Mouse (Mus musculus) heart, embryonic 11.5 days (tissue): ENCODE measurements around the gene Tnrc18. TPM values are rescaled to one million over a fixed set of nuclear protein-coding genes. Genes with fewer than 3 reads are reported as not detected.

Experiments used
- ATAC-seq: fragments of 200-750 bp; cut with Nextera tagmentation; replicated peaks from 2 replicates; pipeline ENCODE4 v1.8.0; 2017; ENCODE audit warnings: moderate library complexity; ENCODE audit not compliant: insufficient number of reproducible peaks, low FRiP score, low TSS enrichment
- H3K27ac ChIP-seq: fragments of 300-500 bp; sonication (generic); 2 replicates; pipeline ENCODE4 v1.5.1; 2014; ENCODE audit warnings: mild to moderate bottlenecking, low read depth, low read length
- H3K27me3 ChIP-seq: fragments of 300-500 bp; sonication (generic); 2 replicates; pipeline ENCODE4 v1.6.1; 2014; ENCODE audit warnings: mild to moderate bottlenecking, low read length, mixed read lengths; ENCODE audit not compliant: control insufficient read depth, insufficient read depth
- H3K36me3 ChIP-seq: fragments of 300-500 bp; sonication (generic); 2 replicates; pipeline ENCODE4 v1.6.1; 2014; ENCODE audit warnings: mild to moderate bottlenecking, low read length, moderate library complexity, mixed read lengths; ENCODE audit not compliant: control insufficient read depth, insufficient read depth
- H3K4me1 ChIP-seq: fragments of 300-500 bp; sonication (generic); 2 replicates; pipeline ENCODE4 v1.6.1; 2014; ENCODE audit warnings: low read length; ENCODE audit not compliant: control insufficient read depth, insufficient read depth
- H3K4me2 ChIP-seq: fragments of 300-500 bp; sonication (generic); 2 replicates; pipeline ENCODE4 v1.6.1; 2014; ENCODE audit warnings: mild to moderate bottlenecking, moderate library complexity
- H3K4me3 ChIP-seq: fragments of 300-500 bp; sonication (generic); 2 replicates; pipeline ENCODE4 v1.5.1; 2014; ENCODE audit warnings: low read depth, low read length
- H3K9ac ChIP-seq: fragments of 300-500 bp; sonication (generic); 2 replicates; pipeline ENCODE4 v1.6.1; 2014; ENCODE audit warnings: mild to moderate bottlenecking, low read depth, low read length, moderate library complexity
- H3K9me3 ChIP-seq: fragments of 300-500 bp; sonication (generic); replicated peaks from 2 replicates; pipeline ENCODE4 v1.6.1; 2016; ENCODE audit warnings: low read length; ENCODE audit not compliant: control insufficient read depth
- WGBS: fragments of 180-500 bp; shearing (Covaris S2); extraction: QIAGEN DNeasy Blood & Tissue Kit; methylation state at CpG from one replicate; pipeline ENCODE4 v1.1.7; 2014; ENCODE audit not compliant: insufficient replicate concordance; 5-methylcytosine and 5-hydroxymethylcytosine counted together
- polyA plus RNA-seq: library from polyadenylated mRNA; unstranded; fragments of >200 nt; fragmentation: Nextera tagmentation; extraction: Ambion mirVana; gene quantifications from 2 replicates; pipeline ENCODE4 v1.2.1, GENCODE M21; 2014

Tnrc18 gene
- 23.5 and 24.4 TPM in 2 replicates for polyA plus RNA-seq

GRCm38 (mm10) chr5:142817524-142818434 lies at the start of gene Tnrc18:
TSS of gene Tnrc18 (minus strand) at chr5:142817662.
- peak; percentile 65 for ATAC-seq
- Histone ChIP-seq H3K9ac (peak within 1 kb of the TSS; percentile 100), H3K27ac (peak within 1 kb of the TSS; percentile 100), H3K4me1 (peaks cover 8% of the 10 kb centered on the region), H3K9me3 (no peaks in the 10 kb centered on the region), H3K4me3 (peak within 1 kb of the TSS; percentile 97), H3K36me3 (peaks cover 3% of the 10 kb centered on the region; the same call in 1 of the 2 replicates), H3K4me2 (peak within 1 kb of the TSS; percentile 99), H3K27me3 (no peaks in the 10 kb centered on the region)
- WGBS = under 1% methylated on average over 55 of the region's 56 CpGs

- H3K4me2 ChIP-seq = peak overlapping the region; percentile 16; the same call in 1 of the 2 replicates
- ATAC-seq = no peak
- H3K27ac ChIP-seq = no peak overlapping the region
- no peak overlapping the region for H3K4me3 ChIP-seq
- H3K27me3 ChIP-seq = no peaks in the 10 kb centered on the region
- H3K36me3 ChIP-seq = no peaks in the 10 kb centered on the region; the same call in 1 of the 2 replicates
- peaks cover 3% of the 10 kb centered on the region; the same call in 1 of the 2 replicates for H3K4me1 ChIP-seq
- 0 out of 2 replicates have a peak overlapping the region, but pooled peaks have one; percentile 22 for H3K9ac ChIP-seq
- 50% methylated on average over 16 of the region's 16 CpGs for WGBS
- peaks cover 3% of the 10 kb centered on the region; the same call in 1 of the 2 replicates for H3K9me3 ChIP-seq
These were observed 40.3 kb upstream of the Tnrc18 start for GRCm38 (mm10) chr5:142857763-142858229.

GRCm38 (mm10) chr5:142856408-142856807 lies 38.9 kb upstream of the Tnrc18 start:
- Histone ChIP-seq H3K27ac (no peak overlapping the region), H3K4me2 (no peak overlapping the region), H3K9ac (no peak overlapping the region), H3K36me3 (no peaks in the 10 kb centered on the region; the same call in 1 of the 2 replicates), H3K27me3 (no peaks in the 10 kb centered on the region), H3K4me1 (peaks cover 3% of the 10 kb centered on the region; the same call in 1 of the 2 replicates), H3K9me3 (peaks cover 3% of the 10 kb centered on the region; the same call in 1 of the 2 replicates), H3K4me3 (no peak overlapping the region)
- 73% methylated on average over 4 of the region's 4 CpGs for WGBS
- ATAC-seq = no peak

DNA sequence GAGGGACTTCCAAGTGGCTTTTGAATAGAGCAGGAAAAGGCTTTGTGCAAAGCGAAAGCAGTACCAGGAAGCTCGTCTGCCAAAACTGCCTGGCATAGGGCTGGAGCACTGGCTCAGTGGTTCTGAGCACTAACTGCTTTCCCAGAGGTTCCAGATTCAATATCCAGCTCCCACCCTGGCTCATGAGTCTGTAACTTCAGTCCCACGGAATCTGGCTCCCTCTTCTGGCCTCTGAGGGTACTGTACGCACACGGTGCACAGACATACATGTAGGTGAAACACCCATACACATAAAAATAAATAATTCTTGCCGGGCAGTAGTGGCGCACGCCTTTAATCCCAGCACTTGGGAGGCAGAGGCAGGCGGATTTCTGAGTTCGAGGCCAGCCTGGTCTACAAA lies 37.4 kb upstream of the Tnrc18 start:
- WGBS = 71% methylated on average over 10 of the region's 10 CpGs
- H3K9ac ChIP-seq = no peak overlapping the region
- no peak overlapping the region for H3K27ac ChIP-seq
- peaks cover 3% of the 10 kb centered on the region; the same call in 1 of the 2 replicates for H3K9me3 ChIP-seq
- H3K36me3 ChIP-seq = no peaks in the 10 kb centered on the region; the same call in 1 of the 2 replicates
- no peak for ATAC-seq
- H3K27me3 ChIP-seq = no peaks in the 10 kb centered on the region
- H3K4me3 ChIP-seq = no peak overlapping the region
- no peak overlapping the region for H3K4me2 ChIP-seq
- H3K4me1 ChIP-seq = peaks cover 3% of the 10 kb centered on the region; the same call in 1 of the 2 replicates

GRCm38 (mm10) chr5:142853585-142853984 lies 36.1 kb upstream of the Tnrc18 start:
- Histone ChIP-seq H3K4me2 (no peak overlapping the region), H3K27ac (no peak overlapping the region), H3K36me3 (no peaks in the 10 kb centered on the region; the same call in 1 of the 2 replicates), H3K4me1 (peaks cover 3% of the 10 kb centered on the region; the same call in 1 of the 2 replicates), H3K9ac (no peak overlapping the region), H3K9me3 (peaks cover 3% of the 10 kb centered on the region; the same call in 1 of the 2 replicates), H3K4me3 (no peak overlapping the region), H3K27me3 (no peaks in the 10 kb centered on the region)
- WGBS = 62% methylated on average over 6 of the region's 6 CpGs
- ATAC-seq = no peak

- no peaks in the 10 kb centered on the region; the same call in 1 of the 2 replicates for H3K36me3 ChIP-seq
- WGBS = 55% methylated on average over 5 of the region's 5 CpGs
- no peak for ATAC-seq
- H3K9me3 ChIP-seq = peaks cover 3% of the 10 kb centered on the region; the same call in 1 of the 2 replicates
- H3K4me2 ChIP-seq = no peak overlapping the region
- no peak overlapping the region for H3K4me3 ChIP-seq
- H3K27me3 ChIP-seq = no peaks in the 10 kb centered on the region
- H3K9ac ChIP-seq = no peak overlapping the region
- H3K4me1 ChIP-seq = no peaks in the 10 kb centered on the region
- no peak overlapping the region for H3K27ac ChIP-seq
These were observed 34.2 kb upstream of the Tnrc18 start for GRCm38 (mm10) chr5:142851681-142852049.

GRCm38 (mm10) chr5:142850916-142851680 lies 33.6 kb upstream of the Tnrc18 start:
- Histone ChIP-seq H3K36me3 (no peaks in the 10 kb centered on the region; the same call in 1 of the 2 replicates), H3K9me3 (no peaks in the 10 kb centered on the region), H3K4me2 (no peak overlapping the region), H3K27ac (no peak overlapping the region), H3K4me1 (no peaks in the 10 kb centered on the region), H3K9ac (no peak overlapping the region), H3K4me3 (no peak overlapping the region), H3K27me3 (no peaks in the 10 kb centered on the region)
- 80% methylated on average over 7 of the region's 7 CpGs for WGBS
- no peak for ATAC-seq

DNA sequence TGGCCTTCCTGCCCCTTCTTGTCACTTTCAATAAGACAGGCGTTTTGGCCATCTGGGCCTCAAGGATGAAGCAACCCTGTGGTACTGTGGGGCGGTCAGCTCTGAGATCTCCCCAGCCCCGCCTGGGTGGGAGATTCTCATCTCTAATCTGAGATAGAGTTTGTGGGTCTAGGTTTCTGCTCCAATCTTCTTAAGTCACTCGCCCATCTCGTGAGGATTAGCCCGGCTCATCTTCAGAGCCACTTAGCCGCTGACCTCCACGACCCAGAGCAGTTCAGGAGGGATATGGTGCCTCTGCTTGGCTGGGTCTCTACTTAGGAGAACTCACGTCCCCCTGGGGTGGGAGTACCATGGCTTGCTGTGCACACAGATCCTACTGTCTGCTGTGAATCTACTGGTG lies 33.0 kb upstream of the Tnrc18 start:
- no peaks in the 10 kb centered on the region; the same call in 1 of the 2 replicates for H3K36me3 ChIP-seq
- WGBS = 68% methylated on average over 9 of the region's 9 CpGs
- no peak overlapping the region for H3K4me3 ChIP-seq
- H3K27ac ChIP-seq = no peak overlapping the region
- ATAC-seq = 0 out of 2 replicates have a peak, but pooled peaks have one; percentile 32
- H3K9ac ChIP-seq = no peak overlapping the region
- no peak overlapping the region for H3K4me2 ChIP-seq
- no peaks in the 10 kb centered on the region for H3K9me3 ChIP-seq
- no peaks in the 10 kb centered on the region for H3K4me1 ChIP-seq
- no peaks in the 10 kb centered on the region for H3K27me3 ChIP-seq
